Mouse (Mus musculus): ENCODE data around the gene Bhlhe40. TPM values are rescaled to one million over a fixed set of nuclear protein-coding genes. Genes with fewer than 3 reads are reported as not detected.

The Bhlhe40 gene
- total RNA-seq, 2 experiments from 2014 or later, result 78.2 to 102 TPM

- intact Hi-C loops (cut with DNase I), result no loop called here
- no peak for DNase-seq (ENCODE audit: low spot score in 2 of 2)
Observed at GRCm38 (mm10) chr6:108684430-108684829, 24.0 kb downstream of the Bhlhe40 start.

- DNase-seq (ENCODE audit: low spot score in 2 of 2), result no peak
- intact Hi-C loops (cut with DNase I), result no loop called here
Observed at GRCm38 (mm10) chr6:108685758-108686355, 25.4 kb downstream of the Bhlhe40 start.

- intact Hi-C loops (cut with DNase I), result no loop called here
- DNase-seq (ENCODE audit: low spot score in 2 of 2), result no peak
Observed at GRCm38 (mm10) chr6:108686930-108687329, 26.5 kb downstream of the Bhlhe40 start.

- intact Hi-C loops (cut with DNase I), result no loop called here
- DNase-seq (ENCODE audit: low spot score in 2 of 2), result no peak
Observed at GRCm38 (mm10) chr6:108688344-108688743, 27.9 kb downstream of the Bhlhe40 start.

GRCm38 (mm10) chr6:108692986-108693385 lies 32.6 kb downstream of the Bhlhe40 start:
- DNase-seq (ENCODE audit: low spot score in 2 of 2), result no peak
- intact Hi-C loops (cut with DNase I), result no loop called here

GRCm38 (mm10) chr6:108694965-108695724 lies 34.7 kb downstream of the Bhlhe40 start:
- peak in 1 of 2 experiments; percentile 18 for DNase-seq (ENCODE audit: low spot score in 2 of 2)
- intact Hi-C loops (cut with DNase I), result no loop called here

GRCm38 (mm10) chr6:108695844-108696821 lies 35.7 kb downstream of the Bhlhe40 start:
- intact Hi-C loops (cut with DNase I), result no loop called here
- DNase-seq (ENCODE audit: low spot score in 2 of 2), result no peak

- intact Hi-C loops (cut with DNase I), result no loop called here
- no peak for DNase-seq (ENCODE audit: low spot score in 2 of 2)
Observed at GRCm38 (mm10) chr6:108696822-108697202, 36.4 kb downstream of the Bhlhe40 start.

- DNase-seq (ENCODE audit: low spot score in 2 of 2), result no peak
- intact Hi-C loops (cut with DNase I), result no loop called here
Observed at GRCm38 (mm10) chr6:108697345-108697744, 36.9 kb downstream of the Bhlhe40 start.

- intact Hi-C loops (cut with DNase I), result no loop called here
- no peak for DNase-seq (ENCODE audit: low spot score in 2 of 2)
Observed at GRCm38 (mm10) chr6:108698343-108698870, 38.0 kb downstream of the Bhlhe40 start.

- DNase-seq (ENCODE audit: low spot score in 2 of 2), result no peak
- intact Hi-C loops (cut with DNase I), result no loop called here
Observed at GRCm38 (mm10) chr6:108699679-108700078, 39.2 kb downstream of the Bhlhe40 start.

GRCm38 (mm10) chr6:108700638-108701343 lies 40.4 kb downstream of the Bhlhe40 start:
- DNase-seq (ENCODE audit: low spot score in 2 of 2), result no peak
- intact Hi-C loops (cut with DNase I), result no loop called here

GRCm38 (mm10) chr6:108702648-108703047 lies 42.2 kb downstream of the Bhlhe40 start:
- intact Hi-C loops (cut with DNase I), result no loop called here
- DNase-seq (ENCODE audit: low spot score in 2 of 2), result no peak

- no peak for DNase-seq (ENCODE audit: low spot score in 2 of 2)
- intact Hi-C loops (cut with DNase I), result no loop called here
Observed at GRCm38 (mm10) chr6:108703085-108703484, 42.7 kb downstream of the Bhlhe40 start.

- intact Hi-C loops (cut with DNase I), result no loop called here
- DNase-seq (ENCODE audit: low spot score in 2 of 2), result no peak
Observed at GRCm38 (mm10) chr6:108704316-108705080, 44.1 kb downstream of the Bhlhe40 start.

GRCm38 (mm10) chr6:108705957-108706356 lies 45.5 kb downstream of the Bhlhe40 start:
- no peak for DNase-seq (ENCODE audit: low spot score in 2 of 2)
- intact Hi-C loops (cut with DNase I), result no loop called here

- intact Hi-C loops (cut with DNase I), result no loop called here
- DNase-seq (ENCODE audit: low spot score in 2 of 2), result no peak
Observed at GRCm38 (mm10) chr6:108706994-108707645, 46.7 kb downstream of the Bhlhe40 start.

- no peak for DNase-seq (ENCODE audit: low spot score in 2 of 2)
- intact Hi-C loops (cut with DNase I), result loop anchor here (1.0 to 2.0 kb wide), 3 partner anchors 40 to 284 kb away; partner anchors contain the start of gene Bhlhe40
Observed at GRCm38 (mm10) chr6:108709131-108709470, 48.7 kb downstream of the Bhlhe40 start.
